ENCODE assay signal across 20 mouse cellular contexts in genomic region chr19:40575438-40575837, GRCm38 (mm10). TPM values are rescaled to one million over a fixed set of nuclear protein-coding genes. Genes with fewer than 3 reads are reported as not detected.
DNase-seq lines count a peak whose midpoint lies in the region; ATAC-seq and TF ChIP-seq lines count a peak whose summit lies in the region.
"Had no signal": no experiment of that assay in that cellular context is flagged by ENCODE, and none has a peak within 500 bp of the region (broad histone marks: within the 10 kb centered on the region; RNA-seq: fewer than 3 reads in every experiment).

No protein-coding gene starts in this region.

- no peaks in the 10 kb centered on the region; the same call in 1 of the 2 replicates for H3K4me1 ChIP-seq in intestine, embryonic 15.5 days (replicated peaks)
- no peaks in the 10 kb centered on the region for H3K4me1 ChIP-seq in stomach, postnatal 0 days (replicated peaks; ENCODE audit: control insufficient read depth, insufficient read depth)
- no peaks in the 10 kb centered on the region for H3K4me1 ChIP-seq in midbrain, embryonic 15.5 days
- H3K4me1 ChIP-seq: embryonic facial prominence, embryonic 10.5 days; limb, embryonic 15.5 days; midbrain, embryonic 12.5 days; neural tube, embryonic 13.5 days had no signal

- peak; percentile 94 for ATAC-seq in intestine, embryonic 15.5 days
- ATAC-seq in stomach, postnatal 0 days (ENCODE audit: low FRiP score, low TSS enrichment), result peak; percentile 39
- no peak for ATAC-seq in midbrain, embryonic 15.5 days (replicated peaks)
- ATAC-seq: lung, postnatal 0 days had no signal

- H3K9me3 ChIP-seq in intestine, embryonic 15.5 days, result no peaks in the 10 kb centered on the region
- H3K9me3 ChIP-seq in stomach, postnatal 0 days (ENCODE audit: control insufficient read depth, low read length), result no peaks in the 10 kb centered on the region
- peaks cover 1% of the 10 kb centered on the region; the same call in 1 of the 2 replicates for H3K9me3 ChIP-seq in midbrain, embryonic 15.5 days
- H3K9me3 ChIP-seq: limb, embryonic 15.5 days had no signal

- no peak for TF ChIP-seq CTCF in brain, embryonic 14.5 days (IDR thresholded peaks at IDR 0.05; ENCODE audit: borderline replicate concordance, extremely low read depth, insufficient read depth, insufficient read length)
- TF ChIP-seq CTCF in stomach, postnatal 0 days (IDR thresholded peaks at IDR 0.05; ENCODE audit: low read depth), result no peak
- TF ChIP-seq CTCF in layer of hippocampus, adult 2 months (conservative IDR thresholded peaks at IDR 0.05), result no peak

- no peaks in the 10 kb centered on the region for H3K27me3 ChIP-seq in intestine, embryonic 15.5 days (replicated peaks)
- no peaks in the 10 kb centered on the region for H3K27me3 ChIP-seq in stomach, postnatal 0 days (ENCODE audit: control insufficient read depth, insufficient read depth, low read length)
- no peaks in the 10 kb centered on the region for H3K27me3 ChIP-seq in midbrain, embryonic 15.5 days (replicated peaks)
- H3K27me3 ChIP-seq: limb, embryonic 15.5 days; midbrain, embryonic 12.5 days; neural tube, embryonic 13.5 days had no signal

- no peak overlapping the region for H3K9ac ChIP-seq in intestine, embryonic 15.5 days
- H3K9ac ChIP-seq in stomach, postnatal 0 days (ENCODE audit: low read length), result no peak overlapping the region
- no peak overlapping the region for H3K9ac ChIP-seq in midbrain, embryonic 15.5 days
- H3K9ac ChIP-seq: hindbrain, embryonic 14.5 days; limb, embryonic 15.5 days; midbrain, embryonic 12.5 days; neural tube, embryonic 13.5 days had no signal

- H3K36me3 ChIP-seq in intestine, embryonic 15.5 days, result peaks cover 46% of the 10 kb centered on the region
- peaks cover 18% of the 10 kb centered on the region for H3K36me3 ChIP-seq in stomach, postnatal 0 days (ENCODE audit: control insufficient read depth, insufficient read depth, low read length)
- peaks cover 91% of the 10 kb centered on the region for H3K36me3 ChIP-seq in midbrain, embryonic 15.5 days (replicated peaks)

- H3K4me3 ChIP-seq in intestine, embryonic 15.5 days (replicated peaks), result no peak overlapping the region
- H3K4me3 ChIP-seq in stomach, postnatal 0 days (ENCODE audit: low read depth, low read length), result no peak overlapping the region
- H3K4me3 ChIP-seq in layer of hippocampus, adult 2 months, result no peak overlapping the region
- no peak overlapping the region for H3K4me3 ChIP-seq in midbrain, embryonic 15.5 days
- H3K4me3 ChIP-seq: embryonic facial prominence, embryonic 10.5 days; limb, embryonic 15.5 days; midbrain, embryonic 12.5 days; neural tube, embryonic 13.5 days had no signal

- TF ChIP-seq POLR2A in brain, embryonic 14.5 days (IDR thresholded peaks at IDR 0.05; ENCODE audit: borderline replicate concordance, extremely low read depth, insufficient read depth, insufficient read length, poor library complexity, severe bottlenecking), result no peak

- H3K4me2 ChIP-seq in intestine, embryonic 15.5 days (replicated peaks), result peak overlapping the region; percentile 15; the same call in 1 of the 2 replicates
- H3K4me2 ChIP-seq in stomach, postnatal 0 days (replicated peaks; ENCODE audit: low read depth), result no peak overlapping the region
- H3K4me2 ChIP-seq in midbrain, embryonic 15.5 days, result no peak overlapping the region
- H3K4me2 ChIP-seq: heart, embryonic 11.5 days; hindbrain, embryonic 14.5 days; limb, embryonic 15.5 days; midbrain, embryonic 12.5 days; neural tube, embryonic 13.5 days had no signal

- peak overlapping the region; percentile 78 for H3K27ac ChIP-seq in intestine, embryonic 15.5 days
- no peak overlapping the region; the same call in 1 of the 2 replicates for H3K27ac ChIP-seq in stomach, postnatal 0 days (replicated peaks)
- H3K27ac ChIP-seq in layer of hippocampus, adult 2 months, result no peak overlapping the region
- H3K27ac ChIP-seq in midbrain, embryonic 15.5 days, result no peak overlapping the region
- H3K27ac ChIP-seq: embryonic facial prominence, embryonic 10.5 days; hindbrain, embryonic 14.5 days; limb, embryonic 15.5 days; midbrain, embryonic 12.5 days; neural tube, embryonic 13.5 days had no signal

- peak; percentile 9 for DNase-seq in brain, embryonic 14.5 days (ENCODE audit: low read depth)
- peak; percentile 75 for DNase-seq in cerebellum, adult 9-10 months
- peak; percentile 43 for DNase-seq in stomach, postnatal 0 days (ENCODE audit: low spot score)
- no peak for DNase-seq in thymus, postnatal 0 days (ENCODE audit: low spot score)
- no peak for DNase-seq in layer of hippocampus, adult 2 months (ENCODE audit: low spot score in 2 of 2)
- DNase-seq: heart, postnatal 14 days; kidney, adult 18-20 months; kidney, postnatal 10 days; layer of hippocampus, postnatal 36 days; thymus, postnatal 4 days had no signal

- TF ChIP-seq EP300 in stomach, postnatal 0 days (optimal IDR thresholded peaks at IDR 0.05), result no peak

- WGBS in intestine, embryonic 15.5 days, result 43% methylated on average over 5 of the region's 5 CpGs
- WGBS in stomach, postnatal 0 days, result 46% methylated on average over 5 of the region's 5 CpGs
- WGBS in midbrain, embryonic 15.5 days, result 89% methylated on average over 5 of the region's 5 CpGs

RNA-seq across cellular contexts. Expression of gene Aldh18a1, which starts 12.8 kb away (rescaled TPM):
- polyA plus RNA-seq in brain, embryonic 14.5 days (2012; rRNA removed), result 81.3 and 88.2 TPM in 2 replicates
- 211 and 228 TPM in 2 replicates for polyA plus RNA-seq in intestine, embryonic 15.5 days (2015; fragmentation: Nextera tagmentation; extraction: Ambion mirVana)
- polyA plus RNA-seq in stomach, postnatal 0 days (2015; fragmentation: Nextera tagmentation; extraction: Ambion mirVana), result 39.1 and 43.0 TPM in 2 replicates
- 28.2 and 36.1 TPM in 2 replicates for polyA plus RNA-seq in thymus, postnatal 0 days (2015; fragmentation: Nextera tagmentation; extraction: Ambion mirVana)
- 10 to 100 TPM; 21.2 to 22.3 TPM for total RNA-seq in layer of hippocampus, adult 2 months (2021)
- polyA plus RNA-seq in midbrain, embryonic 15.5 days (2015; fragmentation: Nextera tagmentation; extraction: Ambion mirVana), result 60.5 and 63.8 TPM in 2 replicates

RNA-seq across cellular contexts. Expression of gene Tctn3, which starts 36.6 kb away (rescaled TPM):
- polyA plus RNA-seq in brain, embryonic 14.5 days (2012; rRNA removed), result 18.3 and 20.1 TPM in 2 replicates
- 9.8 and 10.5 TPM in 2 replicates for polyA plus RNA-seq in intestine, embryonic 15.5 days (2015; fragmentation: Nextera tagmentation; extraction: Ambion mirVana)
- 4.1 and 4.5 TPM in 2 replicates for polyA plus RNA-seq in stomach, postnatal 0 days (2015; fragmentation: Nextera tagmentation; extraction: Ambion mirVana)
- 4.4 and 4.5 TPM in 2 replicates for polyA plus RNA-seq in thymus, postnatal 0 days (2015; fragmentation: Nextera tagmentation; extraction: Ambion mirVana)
- 10 to 100 TPM; 14.6 to 18.5 TPM for total RNA-seq in layer of hippocampus, adult 2 months (2021)
- polyA plus RNA-seq in midbrain, embryonic 15.5 days (2015; fragmentation: Nextera tagmentation; extraction: Ambion mirVana), result 15.5 and 15.6 TPM in 2 replicates

RNA-seq across cellular contexts. Expression of gene Entpd1, which starts 36.7 kb away (rescaled TPM):
- polyA plus RNA-seq in brain, embryonic 14.5 days (2012; rRNA removed), result 7.4 and 10.6 TPM in 2 replicates
- 7.0 and 7.8 TPM in 2 replicates for polyA plus RNA-seq in intestine, embryonic 15.5 days (2015; fragmentation: Nextera tagmentation; extraction: Ambion mirVana)
- 10.0 and 10.8 TPM in 2 replicates for polyA plus RNA-seq in stomach, postnatal 0 days (2015; fragmentation: Nextera tagmentation; extraction: Ambion mirVana)
- 6.6 and 7.4 TPM in 2 replicates for polyA plus RNA-seq in thymus, postnatal 0 days (2015; fragmentation: Nextera tagmentation; extraction: Ambion mirVana)
- total RNA-seq in layer of hippocampus, adult 2 months (2021), result 10 to 100 TPM; 17.2 to 18.5 TPM
- polyA plus RNA-seq in midbrain, embryonic 15.5 days (2015; fragmentation: Nextera tagmentation; extraction: Ambion mirVana), result 8.8 and 9.5 TPM in 2 replicates
- polyA plus RNA-seq: C2C12 had no signal

Comparison
In these comparisons a context has a peak if more than half of its experiments do, and no peak if none do; other contexts are left out.
1. DNase-seq: peak in brain, embryonic 14.5 days (single experiment), cerebellum, adult 9-10 months (single experiment) and stomach, postnatal 0 days (single experiment); none in thymus, postnatal 0 days (single experiment) and layer of hippocampus, adult 2 months (0 of 2).